Mouse (Mus musculus) MEL-GATA-1-ER (cell line): ENCODE measurements at regions not wholly inside any gene's neighbourhood (a gene's known extent, or its start where the extent isn't known, plus 50 kb on each side); places are given as distances from the start of the nearest gene placed in this dataset.

ENCODE experiments used
- DNase-seq: peaks from one replicate; pipeline ENCODE4 v3.0.0-alpha.2; 2012; ENCODE audit warnings: low read depth; ENCODE audit errors: extremely low read depth

DNA sequence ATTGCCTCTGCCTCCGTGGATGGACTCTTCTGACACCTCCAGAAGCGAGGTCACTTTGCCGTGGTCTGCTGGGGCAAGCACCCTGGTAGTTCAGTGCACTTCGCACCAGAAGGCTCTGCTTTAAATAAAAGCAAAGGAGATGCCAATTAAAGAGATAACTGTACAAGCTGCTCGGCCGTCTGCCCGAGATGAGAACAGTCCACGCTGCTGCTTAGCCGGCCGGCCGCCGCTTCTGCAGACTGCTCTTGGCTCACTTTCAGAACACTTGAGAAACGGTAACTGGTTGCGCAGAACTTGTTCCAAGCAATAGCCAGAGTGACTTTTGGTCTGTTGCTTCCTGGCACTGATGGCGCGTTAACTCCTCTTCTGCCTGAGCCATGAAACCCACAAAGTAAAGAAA is 121.0 kb upstream of the Rreb1 start:
- DNase-seq, result no peak

GRCm38 (mm10) chr13:37658034-37658433 is 120.2 kb upstream of the Rreb1 start:
- peak; percentile 61 for DNase-seq

GRCm38 (mm10) chr13:37658519-37658918 is 119.7 kb upstream of the Rreb1 start:
- DNase-seq, result no peak

DNA sequence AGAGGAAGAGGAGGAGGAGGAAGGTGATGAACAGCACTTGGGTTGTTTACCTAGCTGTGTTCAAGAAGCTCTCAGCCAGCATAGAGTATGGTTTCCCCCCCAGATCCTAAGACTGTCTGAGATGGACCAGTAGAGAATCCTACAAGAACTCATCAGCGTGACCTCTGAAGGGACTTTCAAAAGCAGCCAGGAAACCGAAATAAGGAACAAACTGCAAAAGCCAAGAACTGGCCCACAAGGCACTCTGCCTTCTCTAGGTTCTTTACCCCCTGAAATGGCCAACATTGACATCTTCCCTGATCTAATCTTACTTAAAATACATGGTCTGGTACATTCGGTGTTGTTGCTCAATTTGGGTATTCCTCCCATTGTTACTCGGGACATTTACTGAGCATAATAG is 118.1 kb upstream of the Rreb1 start:
- no peak for DNase-seq

GRCm38 (mm10) chr13:37660668-37661067 is 117.5 kb upstream of the Rreb1 start:
- no peak for DNase-seq

- no peak for DNase-seq
Observed at GRCm38 (mm10) chr13:37664116-37664515, 114.1 kb upstream of the Rreb1 start.

DNA sequence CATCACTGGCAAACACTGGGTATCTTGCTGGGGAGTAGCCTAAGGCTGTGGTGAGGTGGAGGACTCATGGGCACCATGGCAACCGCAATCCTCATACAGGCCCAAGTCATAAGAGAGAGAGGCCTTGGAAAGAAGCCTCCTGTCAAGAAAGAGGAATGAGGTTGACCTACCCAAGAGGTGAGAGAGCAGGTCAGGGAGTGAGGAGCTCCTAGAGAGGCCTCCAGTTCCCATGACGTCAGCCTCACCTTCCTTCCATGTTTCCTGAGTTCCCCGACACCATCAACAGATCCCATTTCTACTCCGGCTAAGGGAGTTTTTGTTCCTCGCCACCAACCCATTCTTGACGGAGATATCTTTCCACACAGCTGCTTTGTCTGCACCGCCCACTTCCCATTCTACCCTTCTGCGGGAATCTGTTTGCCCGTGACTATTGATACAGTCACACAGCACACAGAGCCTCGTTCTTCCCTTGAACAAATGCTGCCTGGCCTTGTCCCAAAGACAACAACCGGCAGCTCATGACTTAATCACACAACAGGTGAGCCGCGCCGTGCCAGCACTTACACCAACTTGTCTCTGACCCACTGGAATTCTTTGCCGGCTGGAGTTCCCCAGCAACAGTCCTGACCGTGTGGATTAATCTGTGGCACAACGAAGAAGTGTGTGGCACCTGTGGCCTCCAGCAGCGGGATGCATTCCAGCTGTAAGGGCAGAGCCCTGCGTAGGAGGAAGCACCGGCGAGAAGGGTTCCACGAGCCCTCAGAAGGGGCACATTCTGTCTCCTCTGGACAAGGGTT is 111.8 kb upstream of the Rreb1 start:
- peak; percentile 82 for DNase-seq

DNA sequence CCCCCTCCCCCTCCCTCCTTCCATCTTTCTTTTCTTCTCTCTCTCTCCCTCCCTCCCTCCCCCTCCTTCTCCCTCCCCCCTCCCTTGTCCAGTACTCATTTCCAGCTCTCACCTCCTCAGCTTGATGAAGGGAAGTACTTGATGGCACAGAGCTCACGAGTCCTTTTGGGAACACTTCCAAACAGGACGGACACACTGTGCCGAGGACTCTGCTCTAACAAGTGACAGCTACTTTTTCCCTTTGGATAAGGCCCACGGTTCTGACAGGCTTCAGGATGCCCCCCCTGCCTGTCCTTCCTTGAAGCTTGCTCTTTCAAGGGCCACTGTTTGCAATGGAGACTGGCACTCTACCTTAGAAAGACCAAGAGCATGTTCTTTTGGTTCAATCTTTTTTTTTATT is 110.8 kb upstream of the Rreb1 start:
- no peak for DNase-seq

- no peak for DNase-seq
Observed at GRCm38 (mm10) chr13:37667871-37668270, 110.3 kb upstream of the Rreb1 start.

DNA sequence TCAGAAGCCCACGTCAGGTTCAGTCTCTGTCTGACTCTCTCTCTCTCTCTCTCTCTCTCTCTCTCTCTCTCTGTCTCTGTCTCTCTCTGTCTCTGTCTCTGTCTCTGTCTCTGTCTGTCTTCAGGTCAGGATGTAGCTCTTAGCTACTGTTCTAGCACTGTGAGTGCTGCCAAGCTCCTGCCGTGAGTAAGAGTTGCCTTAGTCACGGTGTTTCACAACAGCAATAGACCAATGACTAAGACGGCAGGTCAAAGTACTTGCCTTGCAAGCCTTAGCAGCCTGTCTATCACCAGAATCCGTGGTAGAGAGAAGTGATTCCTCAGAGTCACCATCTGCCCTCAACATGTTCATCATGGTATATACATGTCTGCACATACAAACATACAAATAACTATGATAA is 107.1 kb upstream of the Rreb1 start:
- no peak for DNase-seq

DNA sequence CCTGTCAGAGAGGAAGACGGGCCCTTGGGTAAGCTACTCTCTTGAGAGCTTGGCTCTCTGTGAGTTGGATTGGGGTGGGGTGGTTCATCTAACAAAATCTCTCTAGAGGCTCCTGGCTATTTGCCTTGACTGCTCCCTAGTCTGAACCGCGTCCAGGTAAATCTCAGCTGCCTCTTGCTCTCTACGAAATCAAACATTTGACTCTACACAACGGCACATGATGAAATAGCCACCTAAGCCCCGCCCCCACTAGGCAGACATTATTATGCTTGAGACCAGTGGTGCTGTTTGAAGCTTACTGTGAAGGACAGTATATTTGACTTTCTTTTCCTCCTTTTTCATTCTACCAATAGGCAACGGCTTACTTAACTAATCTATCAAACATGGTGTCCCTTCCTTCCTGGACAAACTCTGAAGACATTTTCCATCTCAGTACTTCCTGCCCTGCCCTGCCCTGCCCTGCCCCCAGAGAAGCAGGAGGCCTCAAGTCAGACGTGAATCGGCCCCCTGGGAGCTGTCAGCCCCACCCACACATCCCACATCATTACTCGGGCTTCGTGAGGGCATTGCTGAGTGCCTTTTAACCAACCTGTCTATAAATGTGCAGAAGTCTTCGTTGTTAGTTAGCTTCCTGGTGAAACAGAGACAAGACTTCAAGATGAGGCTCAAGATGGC is 103.4 kb upstream of the Rreb1 start:
- no peak for DNase-seq

- peak; percentile 43 for DNase-seq
Observed at GRCm38 (mm10) chr13:37675718-37676117, 102.5 kb upstream of the Rreb1 start.

DNA sequence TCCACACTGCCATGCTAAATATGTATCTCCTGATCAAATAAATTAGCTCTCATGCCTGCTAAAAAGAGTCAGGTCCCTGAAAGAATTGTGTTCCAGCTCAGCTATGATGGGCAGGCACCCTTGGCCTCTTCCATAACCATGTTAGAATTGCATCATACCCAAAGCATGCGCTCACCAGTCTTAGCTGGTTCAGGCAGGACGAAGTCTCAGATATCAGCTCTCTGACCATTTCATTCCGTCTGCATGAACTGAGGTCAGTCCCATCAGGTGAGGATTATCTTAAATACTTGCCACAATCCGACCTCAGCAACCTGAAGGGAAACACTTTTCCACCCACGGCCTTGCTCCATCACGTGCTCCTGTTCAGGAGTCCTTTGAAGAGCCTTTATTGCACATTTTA is 101.3 kb upstream of the Rreb1 start:
- no peak for DNase-seq

GRCm38 (mm10) chr13:37678251-37678650 is 99.9 kb upstream of the Rreb1 start:
- DNase-seq, result no peak

GRCm38 (mm10) chr13:37678772-37679171 is 99.4 kb upstream of the Rreb1 start:
- DNase-seq, result no peak

- no peak for DNase-seq
Observed at GRCm38 (mm10) chr13:37680837-37681619, 97.2 kb upstream of the Rreb1 start.

- no peak for DNase-seq
Observed at GRCm38 (mm10) chr13:37683045-37683679, 95.0 kb upstream of the Rreb1 start.

- no peak for DNase-seq
Observed at GRCm38 (mm10) chr13:37685617-37686016, 92.6 kb upstream of the Rreb1 start.

DNA sequence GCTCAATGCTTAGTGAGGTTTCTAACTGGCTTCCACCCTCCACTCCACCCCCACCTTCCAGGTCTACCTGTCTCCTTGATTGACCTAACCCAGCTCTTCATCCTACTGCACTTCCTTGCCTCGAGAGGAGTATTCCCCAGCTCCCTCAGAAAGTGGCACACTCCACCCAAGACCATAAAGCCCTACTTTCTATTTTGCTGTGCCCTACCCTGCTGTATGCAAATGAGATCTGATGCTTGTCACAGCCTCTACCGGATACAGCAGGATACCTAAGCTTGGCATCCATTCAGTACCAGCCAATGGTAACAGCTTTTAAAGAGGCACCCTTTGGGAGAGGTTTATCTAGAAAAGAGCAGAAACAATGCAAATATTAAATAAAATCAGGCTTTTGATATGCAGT is 92.1 kb upstream of the Rreb1 start:
- DNase-seq, result no peak

DNA sequence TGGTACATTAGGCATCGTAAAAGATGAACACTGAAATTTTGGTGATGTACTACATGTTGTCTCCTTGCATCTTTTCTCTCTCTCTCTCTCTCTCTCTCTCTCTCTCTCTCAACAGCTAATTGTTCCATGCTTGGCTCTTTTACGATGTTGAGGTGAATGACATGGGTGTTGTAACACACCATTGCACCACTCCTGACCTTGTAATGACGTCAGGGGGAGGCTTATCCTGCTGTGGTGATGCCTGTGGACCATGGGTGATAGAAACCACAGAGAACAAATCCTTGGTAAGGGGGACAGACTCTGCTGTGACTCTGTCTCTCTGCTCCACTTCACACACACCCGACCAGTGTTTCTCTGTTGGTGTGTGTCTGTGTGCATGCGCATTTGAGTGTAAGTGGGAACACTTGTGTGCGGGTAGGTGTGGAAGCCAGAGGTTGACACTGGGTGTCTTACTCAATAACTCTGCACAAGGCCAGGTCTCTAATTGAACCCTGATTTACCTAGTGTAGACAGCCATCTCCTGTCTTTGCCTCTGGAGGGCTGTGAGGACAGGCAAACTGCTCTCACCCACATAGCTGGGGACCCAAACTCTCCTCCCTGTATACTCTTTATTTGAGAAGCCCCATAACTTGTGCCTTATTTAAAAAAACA is 88.9 kb upstream of the Rreb1 start:
- no peak for DNase-seq

- no peak for DNase-seq
Observed at GRCm38 (mm10) chr13:37691855-37692445, 86.2 kb upstream of the Rreb1 start.
